Mouse (Mus musculus): ENCODE measurements around the gene Arl4c. TPM values are rescaled to one million over a fixed set of nuclear protein-coding genes. Genes with fewer than 3 reads are reported as not detected.
A peak's percentile ranks its signal among the peaks of the same experiment; 100 is the strongest.

Gene Arl4c
- polyA plus RNA-seq, 1 experiment from 2014 or later, result 49.8 TPM

DNA sequence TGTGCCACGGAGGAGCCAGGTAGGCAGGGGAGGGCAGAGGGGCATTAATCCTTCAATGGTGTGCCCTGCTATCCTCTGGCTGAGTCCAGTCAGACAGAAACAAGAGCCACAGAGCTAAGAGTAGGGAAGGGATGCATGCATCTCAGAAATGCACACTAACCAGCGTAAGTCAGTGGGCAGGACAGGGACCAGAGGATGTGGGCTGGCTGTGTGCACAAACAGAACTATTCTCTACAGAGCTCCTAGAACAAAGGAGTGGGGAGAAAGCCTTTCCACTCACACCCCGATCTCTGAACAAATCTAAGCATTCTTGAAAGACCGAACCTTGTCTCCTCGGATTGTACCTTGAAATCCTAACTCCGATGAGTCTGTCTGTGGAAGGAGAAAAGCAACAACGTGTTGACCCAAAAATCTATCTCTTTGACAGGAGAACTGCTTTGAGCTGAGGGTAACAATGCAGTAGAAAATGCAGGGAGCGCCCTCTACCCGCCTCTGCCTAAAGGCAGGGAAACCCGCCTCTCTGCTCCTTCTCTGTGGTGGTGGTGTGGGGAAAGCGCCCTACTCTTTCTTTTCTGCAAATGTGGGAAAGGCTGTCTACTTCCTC, 18.7 kb upstream of the Arl4c start:
- Histone ChIP-seq H3K4me1 (no peaks in the 10 kb centered on the region), H3K4me3 (no peak overlapping the region), H3K27ac (no peak overlapping the region), H3K9me3 (replicated peaks) (no peaks in the 10 kb centered on the region), H3K36me3 (no peaks in the 10 kb centered on the region), H3K4me2 (replicated peaks) (no peak overlapping the region), H3K9ac (no peak overlapping the region), H3K27me3 (0 out of 2 replicates have a peak, but pooled peaks cover 3% of the 10 kb centered on the region)
- WGBS, result 41% methylated on average over 11 of the region's 11 CpGs
- no peak for ATAC-seq (ENCODE audit: low FRiP score)

DNA sequence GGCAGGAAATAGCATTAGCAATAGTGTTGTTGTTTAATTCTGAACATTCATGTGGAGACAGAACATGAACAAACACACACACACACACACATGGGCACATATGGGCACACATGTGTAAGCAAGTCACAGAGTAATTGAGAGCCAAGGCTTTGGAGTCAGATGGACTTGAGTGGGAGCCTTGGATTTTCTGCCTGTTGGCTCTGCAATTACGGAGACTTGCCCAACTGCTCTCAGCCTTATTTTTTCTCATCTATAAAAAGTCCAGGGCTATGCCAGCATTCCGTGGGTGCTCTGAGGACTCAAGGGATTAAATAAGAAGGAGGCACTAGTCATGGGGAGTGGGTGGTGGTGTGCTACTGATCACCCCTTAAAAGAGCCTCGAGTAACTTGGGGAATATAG, 16.5 kb upstream of the Arl4c start:
- H3K9ac ChIP-seq, result no peak overlapping the region
- ATAC-seq (ENCODE audit: low FRiP score), result no peak
- WGBS, result 88% methylated on average over 3 of the region's 3 CpGs
- no peaks in the 10 kb centered on the region for H3K36me3 ChIP-seq
- no peaks in the 10 kb centered on the region for H3K9me3 ChIP-seq (replicated peaks)
- 0 out of 2 replicates have a peak, but pooled peaks cover 3% of the 10 kb centered on the region for H3K27me3 ChIP-seq
- H3K4me1 ChIP-seq, result no peaks in the 10 kb centered on the region
- H3K4me2 ChIP-seq (replicated peaks), result no peak overlapping the region
- H3K4me3 ChIP-seq, result no peak overlapping the region
- no peak overlapping the region for H3K27ac ChIP-seq

DNA sequence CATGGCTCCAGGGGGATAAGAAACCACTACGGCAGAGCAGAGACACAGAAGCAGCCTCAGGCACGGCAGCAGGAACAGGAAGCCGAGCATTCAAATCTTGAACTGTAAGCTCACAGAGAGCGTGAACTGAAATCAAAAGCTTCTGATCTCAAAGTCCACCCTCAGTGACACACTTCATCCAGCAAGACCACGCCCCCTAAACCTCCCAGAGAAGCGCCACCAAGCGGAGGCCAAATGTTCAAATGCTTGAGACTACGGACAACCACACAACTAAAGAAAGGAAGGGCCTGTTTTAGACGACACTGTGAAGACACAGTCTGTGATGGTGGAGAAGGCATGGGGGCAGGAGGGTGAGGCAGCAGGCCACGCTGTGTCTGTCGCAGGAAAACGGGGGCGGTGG, 15.7 kb upstream of the Arl4c start:
- Histone ChIP-seq H3K4me3 (no peak overlapping the region), H3K9ac (no peak overlapping the region), H3K27ac (no peak overlapping the region), H3K4me2 (replicated peaks) (no peak overlapping the region), H3K4me1 (no peaks in the 10 kb centered on the region), H3K27me3 (0 out of 2 replicates have a peak, but pooled peaks cover 3% of the 10 kb centered on the region), H3K9me3 (replicated peaks) (no peaks in the 10 kb centered on the region), H3K36me3 (no peaks in the 10 kb centered on the region)
- ATAC-seq (ENCODE audit: low FRiP score), result no peak
- 76% methylated on average over 13 of the region's 13 CpGs for WGBS

DNA sequence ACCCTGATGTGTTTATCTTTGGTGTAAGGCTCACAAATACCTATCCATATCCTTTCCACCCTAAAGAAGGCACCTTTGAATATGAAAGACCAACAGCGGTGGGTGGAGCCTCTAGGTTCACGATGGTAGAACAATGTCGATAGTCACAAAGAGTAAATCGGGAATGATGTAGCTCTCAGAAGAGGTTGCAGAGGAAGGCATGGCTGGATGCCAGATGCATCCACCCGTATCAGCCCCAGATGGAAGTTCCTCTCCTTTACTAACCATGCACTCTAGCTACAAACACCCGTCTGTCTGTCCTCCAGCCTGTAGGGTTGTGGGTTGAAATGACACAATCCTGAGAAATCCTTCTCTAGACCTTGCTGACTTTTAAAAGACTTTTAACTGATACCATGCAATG, 10.0 kb upstream of the Arl4c start:
- H3K36me3 ChIP-seq, result no peaks in the 10 kb centered on the region
- H3K4me3 ChIP-seq, result no peak overlapping the region
- 0 out of 2 replicates have a peak, but pooled peaks cover 7% of the 10 kb centered on the region for H3K4me1 ChIP-seq
- H3K9ac ChIP-seq, result no peak overlapping the region
- no peak overlapping the region for H3K27ac ChIP-seq
- no peak for ATAC-seq (ENCODE audit: low FRiP score)
- 89% methylated on average over 6 of the region's 6 CpGs for WGBS
- H3K9me3 ChIP-seq (replicated peaks), result no peaks in the 10 kb centered on the region
- H3K27me3 ChIP-seq, result no peaks in the 10 kb centered on the region
- H3K4me2 ChIP-seq (replicated peaks), result no peak overlapping the region

GRCm38 (mm10) chr1:88708646-88709305, 6.8 kb upstream of the Arl4c start:
- Histone ChIP-seq H3K27me3 (no peaks in the 10 kb centered on the region), H3K4me1 (peaks cover 10% of the 10 kb centered on the region; the same call in 1 of the 2 replicates), H3K4me3 (no peak overlapping the region), H3K9me3 (replicated peaks) (no peaks in the 10 kb centered on the region), H3K36me3 (no peaks in the 10 kb centered on the region), H3K4me2 (replicated peaks) (no peak overlapping the region), H3K9ac (no peak overlapping the region), H3K27ac (peak overlapping the region; percentile 40; the same call in 1 of the 2 replicates)
- ATAC-seq (ENCODE audit: low FRiP score), result 0 out of 2 replicates have a peak, but pooled peaks have one; percentile 55
- 56% methylated on average over 9 of the region's 9 CpGs for WGBS

DNA sequence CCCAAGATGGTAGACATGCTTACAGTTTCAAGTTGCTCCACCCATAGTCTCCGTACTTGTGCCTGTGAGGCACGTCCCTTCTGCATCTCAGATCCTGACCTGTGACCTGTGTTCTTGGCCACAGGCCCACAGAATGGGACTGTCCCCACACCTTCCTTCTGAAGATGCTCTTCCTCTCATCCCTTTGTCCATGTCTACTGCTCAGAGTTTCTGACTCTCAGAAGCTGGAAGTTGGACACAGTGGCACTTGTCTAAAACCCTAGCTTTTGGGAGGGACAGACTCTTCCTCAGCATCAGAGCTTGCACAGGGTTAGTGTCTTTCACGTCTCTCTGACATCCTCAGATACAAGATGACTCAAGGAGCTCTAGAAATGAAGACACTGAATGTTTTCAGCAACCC, 6.2 kb upstream of the Arl4c start:
- peaks cover 10% of the 10 kb centered on the region; the same call in 1 of the 2 replicates for H3K4me1 ChIP-seq
- WGBS, result 82% methylated on average over 3 of the region's 3 CpGs
- H3K27ac ChIP-seq, result no peak overlapping the region
- H3K27me3 ChIP-seq, result no peaks in the 10 kb centered on the region
- no peak overlapping the region for H3K4me2 ChIP-seq (replicated peaks)
- ATAC-seq (ENCODE audit: low FRiP score), result no peak
- H3K9ac ChIP-seq, result no peak overlapping the region
- no peaks in the 10 kb centered on the region for H3K36me3 ChIP-seq
- H3K4me3 ChIP-seq, result no peak overlapping the region
- no peaks in the 10 kb centered on the region for H3K9me3 ChIP-seq (replicated peaks)

DNA sequence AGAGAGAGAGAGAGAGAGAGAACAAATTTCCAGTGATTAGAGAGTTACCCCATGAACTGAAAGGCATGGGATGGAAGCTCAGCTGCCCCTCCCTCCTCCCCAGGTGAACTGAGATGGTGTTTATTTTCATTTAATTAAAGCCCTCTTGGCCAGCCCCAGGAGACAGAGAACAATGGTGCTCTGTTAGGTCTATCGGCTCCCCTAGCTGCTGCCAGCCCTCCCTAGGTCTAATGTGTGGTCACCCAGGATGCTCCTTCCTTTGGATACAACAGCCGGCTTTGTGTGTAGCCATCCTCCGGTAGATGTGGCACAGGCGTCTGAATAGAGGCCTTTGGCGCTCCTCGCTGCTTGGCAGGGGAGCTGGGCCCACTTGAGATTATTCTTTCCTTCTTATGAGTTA, 5.5 kb upstream of the Arl4c start:
- Histone ChIP-seq H3K27ac (0 out of 2 replicates have a peak overlapping the region, but pooled peaks have one; percentile 3), H3K9ac (0 out of 2 replicates have a peak overlapping the region, but pooled peaks have one; percentile 11), H3K4me2 (replicated peaks) (no peak overlapping the region), H3K9me3 (replicated peaks) (no peaks in the 10 kb centered on the region), H3K36me3 (no peaks in the 10 kb centered on the region), H3K4me1 (peaks cover 12% of the 10 kb centered on the region), H3K4me3 (no peak overlapping the region), H3K27me3 (no peaks in the 10 kb centered on the region)
- no peak for ATAC-seq (ENCODE audit: low FRiP score)
- 27% methylated on average over 6 of the region's 6 CpGs for WGBS

DNA sequence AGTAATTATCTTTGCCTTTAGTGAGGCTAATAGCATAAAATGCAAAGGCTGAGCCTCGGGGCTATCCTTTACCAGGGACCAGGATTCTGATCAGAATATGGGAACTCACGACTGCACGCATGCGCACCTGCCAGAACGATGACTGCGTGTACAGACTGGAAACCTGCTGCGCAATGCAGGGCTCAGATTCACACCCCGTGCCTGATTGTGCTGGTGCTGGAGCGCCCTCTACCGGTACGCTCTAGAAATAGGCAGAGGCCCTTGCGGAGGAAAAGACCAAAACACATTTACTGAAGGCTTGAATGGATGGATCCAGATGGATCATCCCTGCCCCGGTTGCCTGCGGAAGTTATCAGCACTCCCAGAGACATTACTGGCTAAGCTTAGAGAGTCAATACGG, 3.8 kb upstream of the Arl4c start:
- Histone ChIP-seq H3K4me2 (replicated peaks) (peak overlapping the region; percentile 15; the same call in 1 of the 2 replicates), H3K36me3 (no peaks in the 10 kb centered on the region), H3K9me3 (replicated peaks) (no peaks in the 10 kb centered on the region), H3K9ac (peak overlapping the region; percentile 25; the same call in 1 of the 2 replicates), H3K4me1 (peaks cover 15% of the 10 kb centered on the region), H3K27me3 (no peaks in the 10 kb centered on the region), H3K4me3 (no peak overlapping the region), H3K27ac (no peak overlapping the region)
- ATAC-seq (ENCODE audit: low FRiP score), result peak; percentile 49
- under 1% methylated on average over 15 of the region's 15 CpGs for WGBS

- ATAC-seq (ENCODE audit: low FRiP score), result no peak
- 67% methylated on average over 6 of the region's 6 CpGs for WGBS
- Histone ChIP-seq H3K4me3 (no peak overlapping the region), H3K9me3 (replicated peaks) (no peaks in the 10 kb centered on the region), H3K27me3 (no peaks in the 10 kb centered on the region), H3K4me2 (replicated peaks) (no peak overlapping the region), H3K27ac (no peak overlapping the region), H3K4me1 (peaks cover 15% of the 10 kb centered on the region), H3K36me3 (no peaks in the 10 kb centered on the region), H3K9ac (no peak overlapping the region)
These were observed 3.0 kb upstream of the Arl4c start for GRCm38 (mm10) chr1:88705050-88705449.

DNA sequence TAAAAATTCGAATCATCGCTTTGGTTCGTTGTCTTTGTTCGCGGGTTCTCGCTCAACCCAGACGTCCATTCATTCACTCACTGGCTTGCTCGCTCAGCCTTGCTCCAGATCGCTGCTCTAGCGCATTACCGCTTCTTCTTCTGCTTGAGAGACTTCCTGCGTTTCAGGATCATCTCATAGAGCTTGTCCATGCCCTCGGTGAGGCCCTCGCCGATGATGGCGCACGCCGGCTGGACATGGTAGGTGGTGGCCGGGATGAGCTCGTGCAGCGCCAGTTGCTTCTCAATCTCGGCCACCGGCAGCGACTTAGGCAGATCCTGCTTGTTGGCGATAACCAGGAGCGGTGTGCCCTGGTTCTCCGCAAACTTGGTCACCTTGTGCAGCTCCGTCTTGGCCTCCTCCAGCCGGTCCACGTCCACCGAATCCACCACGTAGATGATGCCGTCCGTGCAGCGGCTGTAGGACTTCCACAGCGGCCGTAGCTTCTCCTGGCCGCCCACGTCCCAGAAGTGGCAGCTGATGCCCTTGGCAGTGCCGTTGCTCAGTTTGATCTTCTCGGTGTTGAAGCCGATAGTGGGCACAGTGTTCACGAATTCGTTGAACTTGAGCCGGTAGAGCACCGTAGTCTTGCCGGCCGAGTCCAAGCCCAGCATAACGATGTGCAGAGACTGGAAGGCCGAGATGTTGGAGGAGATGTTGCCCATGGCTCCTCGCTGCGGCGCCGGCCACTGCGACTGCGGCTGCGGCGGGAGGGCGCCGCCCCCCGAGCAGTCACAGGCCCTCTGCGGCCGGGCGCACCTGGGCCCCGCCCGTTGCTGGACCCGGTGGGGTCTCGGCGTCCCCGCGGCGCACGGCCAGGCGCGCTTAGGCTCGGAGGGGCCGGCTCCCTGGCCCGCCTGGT, 810 bp downstream of the Arl4c start:
- peak overlapping the region; percentile 74 for H3K4me2 ChIP-seq (replicated peaks)
- peak overlapping the region; percentile 98 for H3K27ac ChIP-seq
- H3K4me1 ChIP-seq, result peaks cover 23% of the 10 kb centered on the region
- H3K4me3 ChIP-seq, result peak overlapping the region; percentile 95
- peak; percentile 61 for ATAC-seq (ENCODE audit: low FRiP score)
- peaks cover 15% of the 10 kb centered on the region for H3K36me3 ChIP-seq
- no peaks in the 10 kb centered on the region for H3K9me3 ChIP-seq (replicated peaks)
- 1% methylated on average over 78 of the region's 78 CpGs for WGBS
- no peaks in the 10 kb centered on the region for H3K27me3 ChIP-seq
- peak overlapping the region; percentile 98 for H3K9ac ChIP-seq

DNA sequence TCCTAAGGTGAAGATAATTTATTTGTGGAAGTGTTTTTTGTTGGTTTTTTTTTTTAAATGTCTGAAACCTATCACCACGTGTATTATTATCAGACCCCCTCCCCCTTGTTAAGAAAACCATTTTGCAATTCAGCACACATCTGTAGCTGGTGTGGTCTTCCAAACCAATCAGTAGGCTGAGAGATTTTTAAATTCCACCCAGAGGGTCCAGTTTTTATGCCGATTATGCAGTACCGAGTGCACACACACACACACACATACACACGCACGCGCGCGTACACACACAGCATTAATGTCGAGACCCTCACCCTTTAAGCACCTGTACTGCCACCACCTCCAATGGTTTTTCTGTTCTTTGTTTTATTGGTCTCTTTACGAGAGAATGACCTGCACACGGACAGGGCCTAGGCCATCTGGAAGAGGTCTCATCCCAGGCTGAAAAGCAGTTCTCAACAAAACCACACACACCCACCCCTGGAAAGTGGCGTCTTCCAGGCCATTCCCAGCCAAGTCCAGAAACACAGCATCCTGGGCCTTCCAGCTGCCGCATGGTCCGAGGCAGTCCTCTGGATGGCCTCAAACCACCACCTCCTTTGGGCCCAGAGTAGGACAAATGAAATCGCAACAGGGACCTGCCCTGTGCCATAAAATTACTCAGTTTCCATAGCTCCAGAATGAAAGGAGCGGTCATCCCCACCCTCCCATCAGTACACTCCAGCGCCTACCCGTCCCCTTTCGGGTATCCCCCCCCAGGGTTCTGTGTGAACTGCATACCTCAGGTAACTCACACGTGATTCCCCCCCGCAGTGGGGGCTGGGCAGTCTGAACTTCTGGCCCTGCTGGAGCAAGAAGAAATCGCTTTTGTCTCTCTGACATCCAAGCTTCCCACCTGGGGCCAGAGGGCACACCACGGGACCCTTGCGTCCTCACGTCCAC, 1.9 kb downstream of the Arl4c start:
- peak; percentile 20 for ATAC-seq (ENCODE audit: low FRiP score)
- H3K9me3 ChIP-seq (replicated peaks), result no peaks in the 10 kb centered on the region
- H3K36me3 ChIP-seq, result peaks cover 15% of the 10 kb centered on the region
- peak overlapping the region; percentile 98 for H3K9ac ChIP-seq
- H3K4me1 ChIP-seq, result peaks cover 20% of the 10 kb centered on the region
- H3K4me2 ChIP-seq (replicated peaks), result peak overlapping the region; percentile 74
- WGBS, result 3% methylated on average over 25 of the region's 25 CpGs
- H3K4me3 ChIP-seq, result peak overlapping the region; percentile 95
- peak overlapping the region; percentile 98 for H3K27ac ChIP-seq
- no peaks in the 10 kb centered on the region for H3K27me3 ChIP-seq
